Mouse (Mus musculus) heart, adult 2 months (tissue): ENCODE measurements around the gene Foxj3.

Experiments
- CTCF ChIP-seq: fragments of 200-600 bp; IDR thresholded peaks from 2 replicates; pipeline ENCODE4 v1.8.1; 2022; ENCODE audit warnings: antibody characterized with exemption, mild to moderate bottlenecking, moderate library complexity
- EP300 ChIP-seq: fragments of 200-500 bp; IDR thresholded peaks from 2 replicates; pipeline ENCODE4 v1.6.1; 2011; ENCODE audit warnings: low read depth, low read length, control low read depth; ENCODE audit not compliant: insufficient read depth
- POLR2A ChIP-seq: fragments of 200-500 bp; IDR thresholded peaks from 2 replicates; pipeline ENCODE4 v1.6.1; 2011; ENCODE audit warnings: mild to moderate bottlenecking, low read depth, low read length, control low read depth; ENCODE audit not compliant: insufficient read depth

- TF ChIP-seq POLR2A (no peak), EP300 (no peak), CTCF (peak; percentile 67)
Observed at GRCm38 (mm10) chr4:119531813-119532212, 5.0 kb upstream of the Foxj3 start.
